Mouse (Mus musculus): ENCODE data around the gene Cttnbp2. TPM values are rescaled to one million over a fixed set of nuclear protein-coding genes. Genes with fewer than 3 reads are reported as not detected.
"Not testable (repeated sequence)": the region's sequence is repeated elsewhere in the genome, so short reads cannot be mapped to it uniquely, and the experiment has no call there.

Gene Cttnbp2
- total and polyA plus RNA-seq, 2 experiments from 2014 or later: 27.3 to 32.2 TPM

GRCm38 (mm10) chr6:18401066-18401674 lies 113.5 kb downstream of the Cttnbp2 start:
- H3K4me2 ChIP-seq (ENCODE audit: low read depth, low read length, poor library complexity, severe bottlenecking): no peak overlapping the region
- 81% methylated on average over 1 of the region's 1 CpGs for WGBS
- peak; percentile 89 for TF ChIP-seq CTCF (IDR thresholded peaks at IDR 0.05)

DNA sequence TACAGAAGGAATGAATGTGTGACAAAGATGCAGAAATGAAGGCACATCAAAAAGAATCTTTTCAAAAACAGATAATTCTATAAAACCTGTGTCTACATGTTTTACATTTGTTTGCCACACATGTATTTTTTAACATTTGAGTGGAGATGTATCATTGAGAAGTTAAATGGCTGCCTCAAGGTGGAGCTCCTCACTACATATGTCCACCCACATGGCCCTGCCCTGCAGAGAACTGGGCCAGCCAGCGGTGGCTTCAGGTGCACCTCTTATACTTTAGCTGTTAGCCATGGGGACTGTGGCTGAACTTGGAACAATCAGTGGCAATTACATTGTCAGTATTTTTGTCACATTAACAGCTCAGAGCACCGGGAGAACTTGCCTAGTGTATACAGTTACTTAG lies 133.3 kb downstream of the Cttnbp2 start:
- Histone ChIP-seq H3K9me3 (ENCODE audit: low read length) (no peaks in the 10 kb centered on the region), H3K4me2 (ENCODE audit: low read depth, low read length, poor library complexity, severe bottlenecking) (no peak overlapping the region), H3K9ac (replicated peaks; ENCODE audit: low read length, poor library complexity, severe bottlenecking) (no peak overlapping the region), H3K27ac (ENCODE audit: low read depth, low read length) (no peak overlapping the region), H3K27me3 (ENCODE audit: insufficient read depth, low read length) (no peaks in the 10 kb centered on the region), H3K36me3 (ENCODE audit: insufficient read depth, low read length) (peaks cover 38% of the 10 kb centered on the region), H3K4me1 (ENCODE audit: insufficient read depth, low read length) (no peaks in the 10 kb centered on the region), H3K4me3 (ENCODE audit: low read depth, low read length) (no peak overlapping the region)
- ATAC-seq (ENCODE audit: low FRiP score) (no peak), DNase-seq (ENCODE audit: low spot score) (no peak)
- TF ChIP-seq CTCF (IDR thresholded peaks at IDR 0.05): peak; percentile 41; the same call in 1 of the 2 replicates
- 78% methylated on average over 2 of the region's 2 CpGs for WGBS

More at GRCm38 (mm10) chr6:18401066-18401674, 113.5 kb downstream of the Cttnbp2 start:
- Histone ChIP-seq H3K4me3 (ENCODE audit: low read depth, low read length) (no peak overlapping the region), H3K9ac (replicated peaks; ENCODE audit: low read length, poor library complexity, severe bottlenecking) (no peak overlapping the region), H3K4me1 (ENCODE audit: insufficient read depth, low read length) (no peaks in the 10 kb centered on the region), H3K36me3 (ENCODE audit: insufficient read depth, low read length) (peaks cover 24% of the 10 kb centered on the region), H3K27me3 (ENCODE audit: insufficient read depth, low read length) (no peaks in the 10 kb centered on the region), H3K9me3 (ENCODE audit: low read length) (no peaks in the 10 kb centered on the region), H3K27ac (ENCODE audit: low read depth, low read length) (no peak overlapping the region)
- DNase-seq (ENCODE audit: low spot score) (peak; percentile 46), ATAC-seq (ENCODE audit: low FRiP score) (no peak)

GRCm38 (mm10) chr6:18380300-18381202 lies 134.1 kb downstream of the Cttnbp2 start:
- WGBS: 80% methylated on average over 13 of the region's 13 CpGs
- DNase-seq (ENCODE audit: low spot score) (no peak), ATAC-seq (ENCODE audit: low FRiP score) (no peak)
- H3K27me3 ChIP-seq (ENCODE audit: insufficient read depth, low read length): no peaks in the 10 kb centered on the region
- H3K9ac ChIP-seq (replicated peaks; ENCODE audit: low read length, poor library complexity, severe bottlenecking): no peak overlapping the region
- H3K27ac ChIP-seq (ENCODE audit: low read depth, low read length): no peak overlapping the region
- H3K9me3 ChIP-seq (ENCODE audit: low read length): no peaks in the 10 kb centered on the region
- H3K36me3 ChIP-seq (ENCODE audit: insufficient read depth, low read length): peaks cover 41% of the 10 kb centered on the region
- TF ChIP-seq CTCF (IDR thresholded peaks at IDR 0.05): no peak
- H3K4me3 ChIP-seq (ENCODE audit: low read depth, low read length): no peak overlapping the region
- H3K4me1 ChIP-seq (ENCODE audit: insufficient read depth, low read length): no peaks in the 10 kb centered on the region
- no peak overlapping the region for H3K4me2 ChIP-seq (ENCODE audit: low read depth, low read length, poor library complexity, severe bottlenecking)

DNA sequence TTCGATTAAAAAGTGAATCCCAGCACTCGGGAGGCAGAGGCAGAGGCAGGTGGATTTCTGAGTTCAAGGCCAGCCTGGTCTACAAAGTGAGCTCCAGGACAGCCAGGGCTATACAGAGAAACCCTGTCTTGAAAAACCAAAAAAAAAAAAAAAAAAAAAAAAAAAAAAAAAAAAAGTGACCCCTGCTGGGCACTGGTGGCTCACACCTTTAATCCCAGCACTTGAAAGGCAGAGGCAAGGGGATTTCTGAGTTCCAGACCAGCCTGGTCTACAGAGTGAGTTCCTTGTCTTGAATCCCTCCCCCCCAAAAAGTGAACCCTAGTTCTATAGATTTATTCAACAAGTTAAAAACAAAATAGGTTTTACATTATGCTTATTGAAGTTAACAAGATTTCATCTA lies 136.9 kb downstream of the Cttnbp2 start:
- not testable (repeated sequence) for H3K27ac ChIP-seq (ENCODE audit: low read depth, low read length); H3K9ac ChIP-seq (replicated peaks; ENCODE audit: low read length, poor library complexity, severe bottlenecking); H3K27me3 ChIP-seq (ENCODE audit: insufficient read depth, low read length); DNase-seq (ENCODE audit: low spot score); H3K9me3 ChIP-seq (ENCODE audit: low read length); ATAC-seq (ENCODE audit: low FRiP score); H3K4me3 ChIP-seq (ENCODE audit: low read depth, low read length); H3K4me1 ChIP-seq (ENCODE audit: insufficient read depth, low read length); H3K4me2 ChIP-seq (ENCODE audit: low read depth, low read length, poor library complexity, severe bottlenecking)
- WGBS: 94% methylated on average over 2 of the region's 2 CpGs
- peaks cover 33% of the 10 kb centered on the region for H3K36me3 ChIP-seq (ENCODE audit: insufficient read depth, low read length)

DNA sequence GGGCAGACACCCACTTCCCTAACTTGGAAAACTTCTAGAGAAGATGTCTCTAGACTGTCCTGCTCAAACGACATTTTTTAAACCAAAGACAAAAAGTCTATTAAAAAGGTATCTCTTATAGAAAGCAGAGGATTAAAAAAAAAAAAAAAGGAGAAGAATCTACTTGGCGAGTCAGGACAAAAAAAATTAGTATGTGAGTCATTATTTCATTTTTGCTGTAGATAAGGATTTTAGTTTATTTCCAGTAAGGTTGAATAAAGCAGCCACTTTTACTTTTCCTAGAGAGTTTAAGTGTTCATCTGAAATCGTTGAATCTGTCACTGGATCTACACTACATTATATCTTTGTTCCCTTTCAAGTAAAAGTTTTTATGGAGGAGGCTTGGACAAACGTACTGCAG lies 139.9 kb downstream of the Cttnbp2 start:
- H3K36me3 ChIP-seq (ENCODE audit: insufficient read depth, low read length): peaks cover 20% of the 10 kb centered on the region
- no peak overlapping the region for H3K4me2 ChIP-seq (ENCODE audit: low read depth, low read length, poor library complexity, severe bottlenecking)
- H3K9me3 ChIP-seq (ENCODE audit: low read length): no peaks in the 10 kb centered on the region
- TF ChIP-seq CTCF (IDR thresholded peaks at IDR 0.05): no peak
- ATAC-seq (ENCODE audit: low FRiP score) (no peak), DNase-seq (ENCODE audit: low spot score) (no peak)
- no peaks in the 10 kb centered on the region for H3K27me3 ChIP-seq (ENCODE audit: insufficient read depth, low read length)
- WGBS: 83% methylated on average over 4 of the region's 4 CpGs
- no peak overlapping the region for H3K9ac ChIP-seq (replicated peaks; ENCODE audit: low read length, poor library complexity, severe bottlenecking)
- H3K4me3 ChIP-seq (ENCODE audit: low read depth, low read length): no peak overlapping the region
- H3K27ac ChIP-seq (ENCODE audit: low read depth, low read length): no peak overlapping the region
- H3K4me1 ChIP-seq (ENCODE audit: insufficient read depth, low read length): no peaks in the 10 kb centered on the region

DNA sequence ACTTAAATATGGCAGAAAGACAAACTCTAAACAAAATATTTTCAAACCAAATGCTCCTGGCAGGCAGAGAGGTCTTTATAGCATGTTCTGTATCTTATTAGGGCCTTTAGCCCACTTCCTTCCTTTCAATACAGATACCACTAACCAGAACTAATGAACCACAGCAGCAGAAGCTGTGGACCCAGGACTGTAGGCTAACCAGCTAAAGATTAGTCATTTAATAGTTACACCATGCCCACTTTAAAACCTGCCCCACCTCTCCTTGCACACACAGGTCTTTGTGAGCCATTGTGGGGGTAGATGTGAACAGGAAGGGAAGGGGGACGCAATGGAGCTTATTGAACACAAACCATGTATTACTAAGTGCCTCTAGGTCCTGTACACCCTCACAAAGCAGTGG lies 141.0 kb downstream of the Cttnbp2 start:
- Histone ChIP-seq H3K27me3 (ENCODE audit: insufficient read depth, low read length) (no peaks in the 10 kb centered on the region), H3K4me1 (ENCODE audit: insufficient read depth, low read length) (no peaks in the 10 kb centered on the region), H3K36me3 (ENCODE audit: insufficient read depth, low read length) (peaks cover 16% of the 10 kb centered on the region), H3K4me2 (ENCODE audit: low read depth, low read length, poor library complexity, severe bottlenecking) (no peak overlapping the region), H3K9me3 (ENCODE audit: low read length) (no peaks in the 10 kb centered on the region), H3K4me3 (ENCODE audit: low read depth, low read length) (no peak overlapping the region), H3K9ac (replicated peaks; ENCODE audit: low read length, poor library complexity, severe bottlenecking) (no peak overlapping the region), H3K27ac (ENCODE audit: low read depth, low read length) (no peak overlapping the region)
- ATAC-seq (ENCODE audit: low FRiP score): no peak
- DNase-seq (ENCODE audit: low spot score): no peak
- WGBS: 69% methylated on average over 1 of the region's 1 CpGs
- TF ChIP-seq CTCF (IDR thresholded peaks at IDR 0.05): no peak

Data from midbrain, postnatal 0 days (tissue).